Mouse (Mus musculus) stomach, postnatal 0 days (tissue): ENCODE results near the gene Dhcr24. TPM values are rescaled to one million over a fixed set of nuclear protein-coding genes. Genes with fewer than 3 reads are reported as not detected.

Experiments
- ATAC-seq: fragments of 200-750 bp; cut with Nextera tagmentation; 2 replicates; pipeline ENCODE4 v1.8.0; 2017; ENCODE audit not compliant: low FRiP score, low TSS enrichment
- DNase-seq: peaks from one replicate; pipeline ENCODE4 v3.0.0-alpha.2; 2016; ENCODE audit warnings: low spot score
- H3K27ac ChIP-seq: fragments of 300-500 bp; sonication (generic); replicated peaks from 2 replicates; pipeline ENCODE4 v1.5.1; 2014; ENCODE audit warnings: mild to moderate bottlenecking, control low read depth
- H3K27me3 ChIP-seq: fragments of 300-500 bp; sonication (generic); 2 replicates; pipeline ENCODE4 v1.6.1; 2014; ENCODE audit warnings: low read length; ENCODE audit not compliant: control insufficient read depth, insufficient read depth
- H3K36me3 ChIP-seq: fragments of 300-500 bp; sonication (generic); 2 replicates; pipeline ENCODE4 v1.6.1; 2014; ENCODE audit warnings: low read length, mixed read lengths; ENCODE audit not compliant: control insufficient read depth, insufficient read depth
- H3K4me1 ChIP-seq: fragments of 300-500 bp; sonication (generic); replicated peaks from 2 replicates; pipeline ENCODE4 v1.6.1; 2014; ENCODE audit warnings: antibody characterized with exemption; ENCODE audit not compliant: control insufficient read depth, insufficient read depth
- H3K4me2 ChIP-seq: fragments of 300-500 bp; sonication (generic); replicated peaks from 2 replicates; pipeline ENCODE4 v1.6.1; 2014; ENCODE audit warnings: low read depth, mild to moderate bottlenecking, control low read depth, moderate library complexity
- H3K4me3 ChIP-seq: fragments of 300-500 bp; sonication (generic); 2 replicates; pipeline ENCODE4 v1.5.1; 2014; ENCODE audit warnings: low read depth, low read length, control low read depth
- H3K9ac ChIP-seq: fragments of 300-500 bp; sonication (generic); 2 replicates; pipeline ENCODE4 v1.6.1; 2014; ENCODE audit warnings: mild to moderate bottlenecking, low read length, control low read depth, mixed read lengths
- H3K9me3 ChIP-seq: fragments of 300-500 bp; sonication (generic); 2 replicates; pipeline ENCODE4 v1.6.1; 2016; ENCODE audit warnings: low read length; ENCODE audit not compliant: control insufficient read depth
- CTCF ChIP-seq: IDR thresholded peaks from 2 replicates; pipeline ENCODE4 v1.5.1; 2016; ENCODE audit warnings: antibody characterized with exemption, low read depth, mild to moderate bottlenecking, moderate library complexity
- EP300 ChIP-seq: optimal IDR thresholded peaks from 2 replicates; pipeline ENCODE3; 2016; ENCODE audit warnings: antibody characterized with exemption
- WGBS: fragments of 180-500 bp; shearing (Covaris S2); extraction: QIAGEN DNeasy Blood & Tissue Kit; methylation state at CpG from one replicate; pipeline ENCODE4 v1.1.7; 2014; 5-methylcytosine and 5-hydroxymethylcytosine counted together
- polyA plus RNA-seq: library from polyadenylated mRNA; unstranded; fragments of >200 nt; fragmentation: Nextera tagmentation; extraction: Ambion mirVana; gene quantifications from 2 replicates; pipeline ENCODE4 v1.2.1, GENCODE M21; 2015

Gene Dhcr24
- polyA plus RNA-seq: 4.7 and 7.1 TPM in 2 replicates

DNA sequence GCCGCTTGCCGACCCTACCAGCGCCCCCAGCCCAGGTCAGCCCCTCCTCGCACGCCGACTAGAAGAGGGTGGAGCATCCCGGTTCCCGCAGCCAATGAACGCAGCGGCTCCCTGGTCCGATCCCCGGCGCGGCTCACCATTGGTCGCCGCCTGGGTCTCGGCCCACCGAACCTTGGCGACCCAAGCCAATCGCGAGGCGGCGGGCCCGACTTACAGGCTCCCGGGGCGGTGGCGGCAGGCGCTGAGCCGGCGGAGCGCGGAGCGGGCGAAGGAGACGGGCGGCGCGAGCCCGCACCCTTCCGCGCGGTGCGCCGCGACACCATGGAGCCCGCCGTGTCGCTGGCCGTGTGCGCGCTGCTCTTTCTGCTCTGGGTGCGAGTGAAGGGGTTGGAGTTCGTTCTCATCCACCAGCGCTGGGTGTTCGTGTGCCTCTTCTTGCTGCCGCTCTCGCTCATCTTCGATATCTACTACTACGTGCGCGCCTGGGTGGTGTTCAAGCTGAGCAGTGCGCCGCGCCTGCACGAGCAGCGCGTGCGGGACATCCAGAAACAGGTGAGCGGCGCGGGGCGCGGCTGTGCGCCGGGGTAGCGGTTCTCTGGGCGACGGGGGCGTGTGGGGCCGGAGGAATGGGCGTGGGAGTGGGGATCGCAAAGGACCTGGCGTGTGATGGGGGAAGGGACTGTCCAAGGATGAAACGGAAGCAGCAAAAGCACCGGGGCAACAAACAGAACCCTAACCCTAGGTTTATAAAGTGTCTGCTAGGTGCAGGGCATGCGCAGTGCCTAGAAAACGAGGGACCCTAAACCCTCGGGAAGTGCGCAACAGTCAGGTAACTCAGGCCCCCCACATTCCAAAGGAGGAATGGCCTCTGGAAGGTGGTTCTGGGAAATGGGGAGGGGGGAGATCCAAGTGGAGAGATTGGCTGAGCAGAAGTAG is at the start of gene Dhcr24:
Dhcr24 (plus strand) TSS at position 193 of the 936 bp plus-strand sequence.
- WGBS: under 1% methylated on average over 55 of the region's 89 CpGs
- Histone ChIP-seq H3K9ac (peak within 1 kb of the TSS; percentile 68), H3K4me1 (peaks cover 10% of the 10 kb centered on the region; the same call in 1 of the 2 replicates), H3K27me3 (no peaks in the 10 kb centered on the region), H3K4me3 (peak within 1 kb of the TSS; percentile 65), H3K4me2 (peak within 1 kb of the TSS; percentile 87), H3K27ac (peak within 1 kb of the TSS; percentile 84), H3K9me3 (no peaks in the 10 kb centered on the region), H3K36me3 (no peaks in the 10 kb centered on the region)
- peak; percentile 95 for ATAC-seq
- DNase-seq: peak; percentile 95
- TF ChIP-seq CTCF: no peak
- TF ChIP-seq EP300: no peak

DNA sequence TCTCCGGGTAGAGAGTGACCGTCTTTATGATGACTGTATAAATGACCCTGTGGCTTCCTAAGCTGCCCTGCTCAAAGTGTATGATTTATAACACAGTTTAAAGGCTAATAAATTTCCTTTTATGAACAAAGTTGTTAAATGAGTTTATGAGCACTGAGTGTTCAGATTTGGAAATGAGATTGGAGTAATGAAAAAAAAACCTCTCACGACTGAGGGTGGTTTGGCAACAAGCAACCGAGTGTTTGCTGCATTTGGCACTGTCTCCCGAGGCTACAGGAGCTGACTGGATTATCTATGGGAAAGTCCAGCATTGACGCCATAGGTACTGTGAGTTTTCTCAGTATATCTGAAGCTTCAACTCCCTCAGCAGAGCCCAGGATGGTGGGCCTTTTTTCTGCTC is 46.2 kb upstream of the Dhcr24 start:
- H3K4me1 ChIP-seq: no peaks in the 10 kb centered on the region
- ATAC-seq: no peak
- H3K9me3 ChIP-seq: no peaks in the 10 kb centered on the region
- TF ChIP-seq CTCF: no peak
- no peak for TF ChIP-seq EP300
- H3K9ac ChIP-seq: no peak overlapping the region
- no peak overlapping the region for H3K4me3 ChIP-seq
- DNase-seq: no peak
- no peak overlapping the region for H3K4me2 ChIP-seq
- H3K36me3 ChIP-seq: no peaks in the 10 kb centered on the region
- no peak overlapping the region for H3K27ac ChIP-seq
- no peaks in the 10 kb centered on the region for H3K27me3 ChIP-seq
- 51% methylated on average over 6 of the region's 6 CpGs for WGBS

DNA sequence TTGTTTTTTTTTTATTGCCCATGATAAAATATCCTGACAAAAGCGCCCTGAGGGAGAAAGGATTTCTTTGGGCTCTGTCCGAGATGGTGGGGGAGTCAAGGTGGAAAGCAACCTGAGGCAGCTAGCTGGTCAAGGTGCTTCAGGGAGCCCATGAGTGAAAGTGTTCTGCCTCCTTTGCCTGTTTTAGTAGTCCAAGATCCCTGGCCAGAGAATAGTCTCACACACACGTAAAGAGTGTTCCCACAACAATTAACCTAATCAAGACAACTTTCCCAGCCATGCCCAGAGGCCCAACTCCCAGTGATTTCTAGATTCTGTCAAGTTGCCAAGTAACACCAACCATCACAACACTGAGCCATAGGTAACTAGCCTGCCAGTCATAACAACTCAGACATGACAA is 38.3 kb upstream of the Dhcr24 start:
- H3K27me3 ChIP-seq: no peaks in the 10 kb centered on the region
- TF ChIP-seq EP300: no peak
- H3K9ac ChIP-seq: no peak overlapping the region
- ATAC-seq: no peak
- no peak overlapping the region for H3K4me3 ChIP-seq
- 70% methylated on average over 3 of the region's 3 CpGs for WGBS
- no peak for DNase-seq
- H3K4me2 ChIP-seq: no peak overlapping the region
- H3K9me3 ChIP-seq: no peaks in the 10 kb centered on the region
- H3K4me1 ChIP-seq: no peaks in the 10 kb centered on the region
- no peak overlapping the region for H3K27ac ChIP-seq
- H3K36me3 ChIP-seq: no peaks in the 10 kb centered on the region

DNA sequence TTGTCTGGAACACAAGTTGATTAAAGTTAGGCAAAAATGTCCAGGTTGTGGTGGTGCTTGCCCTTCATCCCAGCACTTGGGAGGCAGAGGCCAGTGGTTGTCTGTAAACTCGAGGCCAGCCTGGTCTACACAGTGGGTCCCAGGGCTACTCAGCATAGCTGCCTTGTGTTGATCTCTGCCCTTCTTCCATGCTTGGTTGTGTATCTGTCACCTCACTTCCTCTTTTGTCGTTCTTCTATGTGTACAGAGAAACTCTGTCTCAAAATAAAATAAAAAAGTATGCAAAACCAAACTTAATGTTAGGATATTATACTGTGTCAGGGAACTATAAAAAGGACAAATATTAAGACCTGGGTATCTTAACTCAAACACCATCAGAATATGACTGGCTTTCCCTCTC is 36.7 kb upstream of the Dhcr24 start:
- 66% methylated on average over 2 of the region's 2 CpGs for WGBS
- TF ChIP-seq EP300: no peak
- no peak for TF ChIP-seq CTCF

DNA sequence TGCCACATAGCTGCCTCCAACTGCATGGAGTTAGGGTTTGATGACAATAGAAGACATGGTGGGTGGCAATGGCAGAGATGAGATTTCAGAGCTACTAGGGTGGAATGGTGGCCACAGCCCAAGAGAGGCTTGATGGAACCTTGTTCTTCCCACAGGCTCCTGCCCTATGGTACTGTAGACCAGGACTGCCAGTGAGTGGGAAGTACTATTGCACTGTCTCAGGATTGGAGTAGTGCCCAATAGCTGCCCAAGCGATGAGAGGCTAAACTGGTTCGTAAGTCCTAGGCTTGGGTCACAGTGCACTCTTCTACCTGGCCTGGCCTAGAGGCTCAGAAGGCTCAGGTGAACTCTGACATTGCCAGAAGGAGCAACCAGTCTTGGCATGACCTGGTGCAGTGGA is 35.8 kb upstream of the Dhcr24 start:
- Histone ChIP-seq H3K9ac (no peak overlapping the region), H3K4me1 (no peaks in the 10 kb centered on the region), H3K4me2 (no peak overlapping the region), H3K27ac (no peak overlapping the region), H3K9me3 (no peaks in the 10 kb centered on the region), H3K36me3 (no peaks in the 10 kb centered on the region), H3K27me3 (no peaks in the 10 kb centered on the region), H3K4me3 (no peak overlapping the region)
- ATAC-seq (no peak), DNase-seq (no peak)
- 81% methylated on average over 2 of the region's 2 CpGs for WGBS
- no peak for TF ChIP-seq EP300
- TF ChIP-seq CTCF: no peak

More for the DNA sequence above, 36.7 kb upstream of the Dhcr24 start:
- H3K36me3 ChIP-seq: no peaks in the 10 kb centered on the region
- H3K4me1 ChIP-seq: no peaks in the 10 kb centered on the region
- no peak overlapping the region for H3K4me3 ChIP-seq
- ATAC-seq (no peak), DNase-seq (no peak)
- no peak overlapping the region for H3K27ac ChIP-seq
- no peak overlapping the region for H3K4me2 ChIP-seq
- H3K9me3 ChIP-seq: no peaks in the 10 kb centered on the region
- no peaks in the 10 kb centered on the region for H3K27me3 ChIP-seq
- no peak overlapping the region for H3K9ac ChIP-seq

DNA sequence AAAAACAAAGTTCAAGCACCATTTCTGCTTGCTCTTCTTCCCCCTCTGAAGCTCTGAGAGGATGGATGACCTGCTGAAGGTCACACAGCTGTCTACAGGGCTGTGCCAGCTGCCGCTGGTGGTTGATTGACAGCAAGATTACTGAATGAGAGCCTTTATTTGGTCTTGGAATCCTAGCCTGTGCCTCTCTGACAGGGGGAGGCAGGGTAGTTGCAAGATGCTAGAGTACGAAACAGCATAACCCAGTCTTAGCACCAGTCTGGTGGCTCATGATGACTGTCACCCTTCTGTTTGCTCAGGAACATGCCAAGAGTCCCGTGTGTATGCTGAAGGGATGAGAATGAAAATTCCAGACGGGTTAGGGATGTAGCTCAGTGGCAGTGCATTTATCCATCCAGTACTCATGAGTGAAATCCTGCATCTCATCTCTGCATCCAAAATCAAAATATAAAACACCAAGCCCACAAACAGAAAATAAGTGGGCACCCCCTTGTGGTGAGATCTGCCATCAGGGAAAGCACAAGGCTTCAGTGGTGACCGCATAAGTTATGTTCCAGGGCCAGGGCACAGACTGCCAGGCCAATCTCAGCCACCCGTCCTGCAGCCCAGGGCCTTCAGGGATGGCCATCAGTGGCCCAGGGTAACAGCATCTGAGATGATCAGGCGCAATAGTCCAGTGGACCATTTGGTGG is 32.8 kb upstream of the Dhcr24 start:
- no peak for TF ChIP-seq EP300
- peak; percentile 60 for TF ChIP-seq CTCF
- Histone ChIP-seq H3K9me3 (no peaks in the 10 kb centered on the region), H3K4me3 (no peak overlapping the region), H3K27me3 (no peaks in the 10 kb centered on the region), H3K4me1 (no peaks in the 10 kb centered on the region), H3K27ac (no peak overlapping the region), H3K4me2 (no peak overlapping the region), H3K36me3 (no peaks in the 10 kb centered on the region), H3K9ac (no peak overlapping the region)
- no peak for DNase-seq
- ATAC-seq: no peak
- whole genome bisulfite sequencing: 69% methylated on average over 7 of the region's 7 CpGs
